Mouse (Mus musculus) neural tube, embryonic 15.5 days (tissue): ENCODE results near the gene Uckl1. TPM values are rescaled to one million over a fixed set of nuclear protein-coding genes. Genes with fewer than 3 reads are reported as not detected.

ENCODE experiments used
- ATAC-seq: fragments of 200-750 bp; cut with Nextera tagmentation; 2 replicates; pipeline ENCODE4 v1.8.0; 2017; ENCODE audit warnings: mild to moderate bottlenecking, moderate TSS enrichment, moderate library complexity; ENCODE audit not compliant: low FRiP score
- H3K27ac ChIP-seq: fragments of 300-500 bp; sonication (generic); replicated peaks from 2 replicates; pipeline ENCODE4 v1.5.1; 2015; ENCODE audit warnings: mild to moderate bottlenecking, inconsistent platforms
- H3K27me3 ChIP-seq: fragments of 300-500 bp; sonication (generic); replicated peaks from 2 replicates; pipeline ENCODE4 v1.6.1; 2015; ENCODE audit warnings: inconsistent platforms
- H3K36me3 ChIP-seq: fragments of 300-500 bp; sonication (generic); 2 replicates; pipeline ENCODE4 v1.6.1; 2015; ENCODE audit warnings: inconsistent platforms
- H3K4me1 ChIP-seq: fragments of 300-500 bp; sonication (generic); 2 replicates; pipeline ENCODE4 v1.6.1; 2015; ENCODE audit warnings: inconsistent platforms
- H3K4me2 ChIP-seq: fragments of 300-500 bp; sonication (generic); 2 replicates; pipeline ENCODE4 v1.6.1; 2015; ENCODE audit warnings: inconsistent platforms, mild to moderate bottlenecking, moderate library complexity
- H3K4me3 ChIP-seq: fragments of 300-500 bp; sonication (generic); replicated peaks from 2 replicates; pipeline ENCODE4 v1.5.1; 2015; ENCODE audit warnings: mild to moderate bottlenecking, inconsistent platforms
- H3K9ac ChIP-seq: fragments of 300-500 bp; sonication (generic); replicated peaks from 2 replicates; pipeline ENCODE4 v1.6.1; 2015; ENCODE audit warnings: mild to moderate bottlenecking, inconsistent platforms
- H3K9me3 ChIP-seq: fragments of 300-500 bp; sonication (generic); replicated peaks from 2 replicates; pipeline ENCODE4 v1.6.1; 2016; ENCODE audit warnings: inconsistent platforms
- WGBS: fragments of 180-500 bp; shearing (Covaris S2); methylation state at CpG from one replicate; pipeline ENCODE4 v1.1.7; 2015; ENCODE audit warnings: mixed read lengths; 5-methylcytosine and 5-hydroxymethylcytosine counted together
- microRNA-seq: library from miRNA; unstranded; fragments of <30 nt; microRNA quantifications from one replicate; pipeline ENCODE4, GENCODE M21; 2017
- polyA plus RNA-seq: library from polyadenylated mRNA; unstranded; fragments of >200 nt; fragmentation: Nextera tagmentation; extraction: Ambion mirVana; gene quantifications from 2 replicates; pipeline ENCODE4 v1.2.1, GENCODE M21; 2015

The Uckl1 gene
- polyA plus RNA-seq, 1 experiment from 2014 or later = 66.7 TPM

GRCm38 (mm10) chr2:181529076-181529475, 55.6 kb downstream of the Uckl1 start:
- 98% methylated on average over 1 of the region's 1 CpGs for WGBS
- H3K4me2 ChIP-seq = no peak overlapping the region

GRCm38 (mm10) chr2:181525526-181525925, 59.2 kb downstream of the Uckl1 start:
- 93% methylated on average over 5 of the region's 5 CpGs for WGBS
- no peaks in the 10 kb centered on the region for H3K36me3 ChIP-seq
- H3K4me2 ChIP-seq = no peak overlapping the region
- no peak for ATAC-seq
- H3K27me3 ChIP-seq = no peaks in the 10 kb centered on the region
- no peaks in the 10 kb centered on the region for H3K9me3 ChIP-seq
- H3K9ac ChIP-seq = no peak overlapping the region
- H3K27ac ChIP-seq = no peak overlapping the region
- H3K4me3 ChIP-seq = no peak overlapping the region
- peaks cover 26% of the 10 kb centered on the region for H3K4me1 ChIP-seq

More at GRCm38 (mm10) chr2:181529076-181529475, 55.6 kb downstream of the Uckl1 start:
- Histone ChIP-seq H3K36me3 (peaks cover 6% of the 10 kb centered on the region; the same call in 1 of the 2 replicates), H3K9ac (no peak overlapping the region), H3K4me3 (no peak overlapping the region), H3K9me3 (no peaks in the 10 kb centered on the region), H3K27ac (no peak overlapping the region), H3K27me3 (no peaks in the 10 kb centered on the region), H3K4me1 (no peaks in the 10 kb centered on the region)
- no peak for ATAC-seq

GRCm38 (mm10) chr2:181522811-181523210, 61.9 kb downstream of the Uckl1 start:
- peaks cover 40% of the 10 kb centered on the region for H3K4me1 ChIP-seq
- H3K9ac ChIP-seq = no peak overlapping the region
- H3K4me2 ChIP-seq = no peak overlapping the region
- WGBS = 75% methylated on average over 5 of the region's 5 CpGs
- H3K27me3 ChIP-seq = no peaks in the 10 kb centered on the region
- H3K36me3 ChIP-seq = no peaks in the 10 kb centered on the region
- ATAC-seq = no peak
- H3K27ac ChIP-seq = no peak overlapping the region
- H3K4me3 ChIP-seq = no peak overlapping the region
- H3K9me3 ChIP-seq = no peaks in the 10 kb centered on the region

- Histone ChIP-seq H3K4me2 (peak overlapping the region; percentile 68), H3K36me3 (peaks cover 13% of the 10 kb centered on the region), H3K9ac (peak overlapping the region; percentile 88), H3K9me3 (no peaks in the 10 kb centered on the region), H3K27ac (no peak overlapping the region), H3K4me1 (peaks cover 40% of the 10 kb centered on the region), H3K27me3 (no peaks in the 10 kb centered on the region), H3K4me3 (peak overlapping the region; percentile 96)
- no peak for ATAC-seq
- WGBS = 54% methylated on average over 10 of the region's 10 CpGs
These were observed 63.2 kb downstream of the Uckl1 start for GRCm38 (mm10) chr2:181521491-181521890.

GRCm38 (mm10) chr2:181520936-181521227, 63.8 kb downstream of the Uckl1 start:
- peak overlapping the region; percentile 68 for H3K4me2 ChIP-seq
- peak overlapping the region; percentile 96 for H3K4me3 ChIP-seq
- H3K27me3 ChIP-seq = no peaks in the 10 kb centered on the region
- H3K4me1 ChIP-seq = peaks cover 40% of the 10 kb centered on the region
- peak overlapping the region; percentile 88 for H3K9ac ChIP-seq
- 0% methylated on average over 17 of the region's 17 CpGs for WGBS
- H3K27ac ChIP-seq = peak overlapping the region; percentile 97
- ATAC-seq = no peak
- H3K36me3 ChIP-seq = peaks cover 19% of the 10 kb centered on the region
- no peaks in the 10 kb centered on the region for H3K9me3 ChIP-seq

GRCm38 (mm10) chr2:181520118-181520935, 64.4 kb downstream of the Uckl1 start, which contains the start of gene Dnajc5:
Dnajc5 (plus strand) TSS chr2:181520485.
- peak within 1 kb of the TSS; percentile 97 for H3K27ac ChIP-seq
- H3K9ac ChIP-seq = peak within 1 kb of the TSS; percentile 88
- under 1% methylated on average over 72 of the region's 74 CpGs for WGBS
- peak within 1 kb of the TSS; percentile 68 for H3K4me2 ChIP-seq
- H3K4me3 ChIP-seq = peak within 1 kb of the TSS; percentile 96
- H3K36me3 ChIP-seq = peaks cover 22% of the 10 kb centered on the region
- peak; percentile 96 for ATAC-seq
- H3K27me3 ChIP-seq = no peaks in the 10 kb centered on the region
- peaks cover 40% of the 10 kb centered on the region for H3K4me1 ChIP-seq
- no peaks in the 10 kb centered on the region for H3K9me3 ChIP-seq

GRCm38 (mm10) chr2:181519201-181519600, 65.5 kb downstream of the Uckl1 start:
- no peak for ATAC-seq
- Histone ChIP-seq H3K36me3 (peaks cover 33% of the 10 kb centered on the region), H3K4me3 (peak overlapping the region; percentile 96), H3K9me3 (no peaks in the 10 kb centered on the region), H3K4me1 (peaks cover 40% of the 10 kb centered on the region), H3K27me3 (no peaks in the 10 kb centered on the region), H3K27ac (peak overlapping the region; percentile 97), H3K9ac (peak overlapping the region; percentile 88), H3K4me2 (peak overlapping the region; percentile 68)
- whole genome bisulfite sequencing = 74% methylated on average over 3 of the region's 3 CpGs

Small RNAs within 50 kb of the gene (microRNA-seq; reads per million reads assigned to microRNA genes)
- not detected for gene Mir7006

Other genes starting within 250 kb of the Uckl1 start
- gene Zgpat, start 220.0 kb downstream of the Uckl1 start, polyA plus RNA-seq = 71.1 and 81.9 TPM in 2 replicates
- 83.5 and 83.7 TPM in 2 replicates for gene Arfrp1, start 219.5 kb downstream of the Uckl1 start, polyA plus RNA-seq
- 44.8 and 52.5 TPM in 2 replicates for gene Lime1, start 204.8 kb downstream of the Uckl1 start, polyA plus RNA-seq
- gene Zbtb46, start 125.5 kb downstream of the Uckl1 start, polyA plus RNA-seq = 18.5 and 19.7 TPM in 2 replicates
- gene Abhd16b, start 91.7 kb downstream of the Uckl1 start, polyA plus RNA-seq = 0.12 and 0.13 TPM in 2 replicates
- gene Tpd52l2, start 87.8 kb downstream of the Uckl1 start, polyA plus RNA-seq = 112 and 113 TPM in 2 replicates
- 242 and 263 TPM in 2 replicates for gene Dnajc5, start 64.4 kb downstream of the Uckl1 start, polyA plus RNA-seq
- 58.2 and 61.1 TPM in 2 replicates for gene Prpf6, start 7.0 kb upstream of the Uckl1 start, polyA plus RNA-seq
- gene Zfp512b, start 7.9 kb upstream of the Uckl1 start, polyA plus RNA-seq = 68.1 and 87.0 TPM in 2 replicates
- 164 and 191 TPM in 2 replicates for gene Samd10, start 14.3 kb upstream of the Uckl1 start, polyA plus RNA-seq
- 0.20 and 1.3 TPM in 2 replicates for gene Gm29797, start 72.1 kb upstream of the Uckl1 start, polyA plus RNA-seq
- 21.0 and 21.6 TPM in 2 replicates for gene Sox18, start 86.7 kb upstream of the Uckl1 start, polyA plus RNA-seq
- gene Tcea2, start 95.4 kb upstream of the Uckl1 start, polyA plus RNA-seq = 43.2 and 44.9 TPM in 2 replicates
- 66.4 and 68.1 TPM in 2 replicates for gene Rgs19, start 109.1 kb upstream of the Uckl1 start, polyA plus RNA-seq
- not detected in 2 replicates for gene Lkaaear1, start 113.5 kb upstream of the Uckl1 start, polyA plus RNA-seq
- 72.5 and 87.0 TPM in 2 replicates for gene Oprl1, start 130.1 kb upstream of the Uckl1 start, polyA plus RNA-seq
- 11.3 and 15.1 TPM in 2 replicates for gene Myt1, start 178.4 kb upstream of the Uckl1 start, polyA plus RNA-seq